Mouse (Mus musculus): ENCODE data around the gene Glmn.

Gene Glmn

GRCm38 (mm10) chr5:107597301-107598077 is at the start of gene Glmn, which contains the start of gene Rpap2:
Gene Glmn, minus strand, starts transcription at chr5:107597888.
Gene Rpap2, plus strand, starts transcription at chr5:107597373.
- peak; percentile 90 for DNase-seq (ENCODE audit: low spot score)

- DNase-seq (ENCODE audit: low spot score): no peak
Observed at GRCm38 (mm10) chr5:107645935-107646334, 48.2 kb upstream of the Glmn start.

- DNase-seq (ENCODE audit: low spot score): no peak
Observed at GRCm38 (mm10) chr5:107644595-107644994, 46.9 kb upstream of the Glmn start.

GRCm38 (mm10) chr5:107638366-107638765 is 40.7 kb upstream of the Glmn start:
- no peak for DNase-seq (ENCODE audit: low spot score)

GRCm38 (mm10) chr5:107637106-107637505 is 39.4 kb upstream of the Glmn start:
- peak; percentile 10 for DNase-seq (ENCODE audit: low spot score)

- DNase-seq (ENCODE audit: low spot score): no peak
Observed at GRCm38 (mm10) chr5:107633651-107634050, 36.0 kb upstream of the Glmn start.

GRCm38 (mm10) chr5:107621327-107621726 is 23.6 kb upstream of the Glmn start:
- DNase-seq (ENCODE audit: low spot score): no peak

GRCm38 (mm10) chr5:107617986-107618385 is 20.3 kb upstream of the Glmn start:
- no peak for DNase-seq (ENCODE audit: low spot score)

GRCm38 (mm10) chr5:107611224-107611623 is 13.5 kb upstream of the Glmn start:
- peak; percentile 88 for DNase-seq (ENCODE audit: low spot score)

- no peak for DNase-seq (ENCODE audit: low spot score)
Observed at GRCm38 (mm10) chr5:107598380-107598779, 692 bp upstream of the Glmn start.

GRCm38 (mm10) chr5:107569148-107569547 is 28.5 kb downstream of the Glmn start:
- DNase-seq (ENCODE audit: low spot score): no peak

GRCm38 (mm10) chr5:107556969-107557368 is 40.7 kb downstream of the Glmn start:
- DNase-seq (ENCODE audit: low spot score): no peak

GRCm38 (mm10) chr5:107554336-107554735 is 43.4 kb downstream of the Glmn start:
- DNase-seq (ENCODE audit: low spot score): no peak

- no peak for DNase-seq (ENCODE audit: low spot score)
Observed at GRCm38 (mm10) chr5:107548444-107548843, 49.2 kb downstream of the Glmn start.

GRCm38 (mm10) chr5:107547955-107548354 is 49.7 kb downstream of the Glmn start:
- no peak for DNase-seq (ENCODE audit: low spot score)

GRCm38 (mm10) chr5:107545927-107546326 is 51.8 kb downstream of the Glmn start:
- no peak for DNase-seq (ENCODE audit: low spot score)

- peak; percentile 8 for DNase-seq (ENCODE audit: low spot score)
Observed at GRCm38 (mm10) chr5:107541696-107542095, 56.0 kb downstream of the Glmn start.

GRCm38 (mm10) chr5:107534581-107534980 is 63.1 kb downstream of the Glmn start, which contains the start of gene 1700028K03Rik:
Gene 1700028K03Rik, plus strand, starts transcription at chr5:107534709.
- DNase-seq (ENCODE audit: low spot score): no peak

GRCm38 (mm10) chr5:107533590-107533989 is 64.1 kb downstream of the Glmn start:
- no peak for DNase-seq (ENCODE audit: low spot score)

- DNase-seq (ENCODE audit: low spot score): no peak
Observed at GRCm38 (mm10) chr5:107528856-107529255, 68.8 kb downstream of the Glmn start.

- DNase-seq (ENCODE audit: low spot score): no peak
Observed at GRCm38 (mm10) chr5:107524281-107524680, 73.4 kb downstream of the Glmn start.

GRCm38 (mm10) chr5:107521897-107522296 is 75.8 kb downstream of the Glmn start:
- no peak for DNase-seq (ENCODE audit: low spot score)

- no peak for DNase-seq (ENCODE audit: low spot score)
Observed at GRCm38 (mm10) chr5:107521386-107521785, 76.3 kb downstream of the Glmn start.

- no peak for DNase-seq (ENCODE audit: low spot score)
Observed at GRCm38 (mm10) chr5:107518602-107519001, 79.1 kb downstream of the Glmn start.
